19 mouse cellular contexts compared by ENCODE assay signal in genomic region chr7:96301813-96302212, GRCm38 (mm10).
A peak's percentile ranks its signal among the peaks of the same experiment; 100 is the strongest.
DNase-seq lines count a peak whose midpoint lies in the region; ATAC-seq and TF ChIP-seq lines count a peak whose summit lies in the region.
"Had no signal": no experiment of that assay in that cellular context is flagged by ENCODE, and none has a peak within 500 bp of the region (broad histone marks: within the 10 kb centered on the region; RNA-seq: fewer than 3 reads in every experiment).

No protein-coding gene starts in this region.

- TF ChIP-seq CTCF in lung, postnatal 0 days (IDR thresholded peaks at IDR 0.05) = no peak

- no peaks in the 10 kb centered on the region for H3K27me3 ChIP-seq in kidney, embryonic 14.5 days (ENCODE audit: control insufficient read depth, insufficient read depth, low read length)
- H3K27me3 ChIP-seq in lung, postnatal 0 days (replicated peaks; ENCODE audit: insufficient read depth, low read length) = no peaks in the 10 kb centered on the region
- no peaks in the 10 kb centered on the region for H3K27me3 ChIP-seq in embryonic facial prominence, embryonic 12.5 days
- H3K27me3 ChIP-seq in limb, embryonic 15.5 days = no peaks in the 10 kb centered on the region
- H3K27me3 ChIP-seq: midbrain, embryonic 15.5 days had no signal

- TF ChIP-seq EP300 in lung, postnatal 0 days (IDR thresholded peaks at IDR 0.05) = no peak

- H3K4me3 ChIP-seq in kidney, embryonic 14.5 days (ENCODE audit: low read length) = no peak overlapping the region
- H3K4me3 ChIP-seq in lung, postnatal 0 days (ENCODE audit: low read depth, low read length) = no peak overlapping the region
- H3K4me3 ChIP-seq in embryonic facial prominence, embryonic 12.5 days = no peak overlapping the region
- H3K4me3 ChIP-seq in limb, embryonic 15.5 days = no peak overlapping the region
- H3K4me3 ChIP-seq: midbrain, embryonic 15.5 days had no signal

- H3K4me1 ChIP-seq in kidney, embryonic 14.5 days (ENCODE audit: control insufficient read depth, insufficient read depth, low read length) = no peaks in the 10 kb centered on the region
- no peaks in the 10 kb centered on the region for H3K4me1 ChIP-seq in lung, postnatal 0 days (ENCODE audit: insufficient read depth, low read depth, low read length)
- H3K4me1 ChIP-seq in embryonic facial prominence, embryonic 12.5 days = peaks cover 21% of the 10 kb centered on the region
- H3K4me1 ChIP-seq in limb, embryonic 15.5 days = peaks cover 6% of the 10 kb centered on the region; the same call in 1 of the 2 replicates

- peak; percentile 52; the same call in 1 of the 2 replicates for ATAC-seq in kidney, embryonic 14.5 days (ENCODE audit: low FRiP score, low TSS enrichment)
- ATAC-seq in lung, postnatal 0 days = peak; percentile 46
- no peak for ATAC-seq in embryonic facial prominence, embryonic 12.5 days (ENCODE audit: insufficient number of reproducible peaks, insufficient read depth, low FRiP score, low TSS enrichment)
- ATAC-seq in limb, embryonic 15.5 days (ENCODE audit: insufficient number of reproducible peaks, low FRiP score, low TSS enrichment, low read depth) = peak; percentile 50; the same call in 1 of the 2 replicates
- ATAC-seq: forebrain, postnatal 0 days; inflammation-experienced regulatory T-cells, adult 6 months; midbrain, embryonic 15.5 days had no signal

- H3K4me2 ChIP-seq in kidney, embryonic 14.5 days (replicated peaks; ENCODE audit: low read depth, low read length) = no peak overlapping the region
- no peak overlapping the region for H3K4me2 ChIP-seq in lung, postnatal 0 days (replicated peaks; ENCODE audit: low read depth, low read length)
- H3K4me2 ChIP-seq in embryonic facial prominence, embryonic 12.5 days (replicated peaks) = no peak overlapping the region
- no peak overlapping the region for H3K4me2 ChIP-seq in limb, embryonic 15.5 days
- H3K4me2 ChIP-seq: liver, embryonic 11.5 days; midbrain, embryonic 15.5 days had no signal

- no peak overlapping the region for H3K27ac ChIP-seq in kidney, embryonic 14.5 days (ENCODE audit: low read depth, low read length)
- no peak overlapping the region for H3K27ac ChIP-seq in lung, postnatal 0 days (ENCODE audit: low read length)
- 0 out of 2 replicates have a peak overlapping the region, but pooled peaks have one; percentile 17 for H3K27ac ChIP-seq in embryonic facial prominence, embryonic 12.5 days
- H3K27ac ChIP-seq in limb, embryonic 15.5 days = no peak overlapping the region
- H3K27ac ChIP-seq: midbrain, embryonic 15.5 days; stomach, postnatal 0 days had no signal

- H3K36me3 ChIP-seq in kidney, embryonic 14.5 days (ENCODE audit: control insufficient read depth, insufficient read depth, low read length) = no peaks in the 10 kb centered on the region
- no peaks in the 10 kb centered on the region for H3K36me3 ChIP-seq in lung, postnatal 0 days (ENCODE audit: insufficient read depth, low read length)
- H3K36me3 ChIP-seq in embryonic facial prominence, embryonic 12.5 days = no peaks in the 10 kb centered on the region
- no peaks in the 10 kb centered on the region for H3K36me3 ChIP-seq in limb, embryonic 15.5 days
- H3K36me3 ChIP-seq: midbrain, embryonic 15.5 days had no signal

- WGBS in kidney, embryonic 14.5 days = 31% methylated on average over 3 of the region's 3 CpGs
- 31% methylated on average over 3 of the region's 3 CpGs for WGBS in lung, postnatal 0 days
- 39% methylated on average over 3 of the region's 3 CpGs for WGBS in embryonic facial prominence, embryonic 12.5 days
- 43% methylated on average over 3 of the region's 3 CpGs for WGBS in limb, embryonic 15.5 days

- no peaks in the 10 kb centered on the region for H3K9me3 ChIP-seq in kidney, embryonic 14.5 days (ENCODE audit: control insufficient read depth, low read length)
- H3K9me3 ChIP-seq in lung, postnatal 0 days (ENCODE audit: low read length) = no peaks in the 10 kb centered on the region
- H3K9me3 ChIP-seq in embryonic facial prominence, embryonic 12.5 days = no peaks in the 10 kb centered on the region
- H3K9me3 ChIP-seq in limb, embryonic 15.5 days = no peaks in the 10 kb centered on the region
- H3K9me3 ChIP-seq: midbrain, embryonic 15.5 days had no signal

- no peak overlapping the region for H3K9ac ChIP-seq in kidney, embryonic 14.5 days (ENCODE audit: low read depth, low read length)
- no peak overlapping the region for H3K9ac ChIP-seq in lung, postnatal 0 days (replicated peaks; ENCODE audit: low read depth)
- no peak overlapping the region for H3K9ac ChIP-seq in embryonic facial prominence, embryonic 12.5 days
- H3K9ac ChIP-seq in limb, embryonic 15.5 days = no peak overlapping the region
- H3K9ac ChIP-seq: forebrain, postnatal 0 days; midbrain, embryonic 15.5 days had no signal

- DNase-seq in kidney, postnatal 36 days = no peak
- no peak for DNase-seq in lung, postnatal 0 days (ENCODE audit: low spot score)
- no peak for DNase-seq in lung, postnatal 36 days
- no peak for DNase-seq in spleen, adult 12 weeks (ENCODE audit: low spot score)
- DNase-seq in layer of hippocampus, adult 11-12 months (ENCODE audit: low spot score) = no peak
- DNase-seq: B cell, adult 2 months; cerebellum, adult 8-10 months; forebrain, postnatal 0 days; gastrocnemius, postnatal 14 days; kidney, postnatal 14 days; layer of hippocampus, adult 9-11 months; right cerebral cortex, postnatal 14 days had no signal
